Mouse (Mus musculus) cortical plate, adult 2 months (tissue): Measurements from ENCODE around the gene Gjb6.

ENCODE experiments used
- CTCF ChIP-seq: fragments of 200-500 bp; IDR thresholded peaks from 2 replicates; pipeline ENCODE4 v1.5.1; 2011; ENCODE audit warnings: mild to moderate bottlenecking, control low read depth, low read length; ENCODE audit not compliant: insufficient read depth; ENCODE audit errors: extremely low read depth
- POLR2A ChIP-seq: fragments of 200-500 bp; IDR thresholded peaks from 2 replicates; pipeline ENCODE4 v1.6.1; 2011; ENCODE audit warnings: mild to moderate bottlenecking, low read length, control low read depth; ENCODE audit not compliant: insufficient read depth; ENCODE audit errors: extremely low read depth

GRCm38 (mm10) chr14:57105721-57106120, 27.7 kb downstream of the Gjb6 start:
- TF ChIP-seq CTCF = no peak
- TF ChIP-seq POLR2A = no peak
